12 mouse cellular contexts compared by ENCODE assay signal in genomic region chr9:107312811-107313584, GRCm38 (mm10). TPM values are rescaled to one million over a fixed set of nuclear protein-coding genes. Genes with fewer than 3 reads are reported as not detected.
DNase-seq lines count a peak whose midpoint lies in the region; TF ChIP-seq lines count a peak whose summit lies in the region.
"Had no signal": no experiment of that assay in that cellular context is flagged by ENCODE, and none has a peak within 500 bp of the region (broad histone marks: within the 10 kb centered on the region; RNA-seq: fewer than 3 reads in every experiment).

No protein-coding gene starts in this region.

- no peak overlapping the region for H3K4me3 ChIP-seq in kidney, adult 2 months (ENCODE audit: insufficient read depth, low read depth, low read length)
- H3K4me3 ChIP-seq in macrophage (ENCODE audit: inconsistent target), result no peak overlapping the region

- DNase-seq in kidney, adult 2 months, result no peak
- DNase-seq in kidney, postnatal 10 days, result no peak
- peak; percentile 89 for DNase-seq in c-Kit-positive CD71-positive TER-119-negative erythroid progenitor cells, embryonic 14.5 days (ENCODE audit: low read depth)
- peak; percentile 26 to 61 for DNase-seq in thymus, adult 18-20 months
- no peak for DNase-seq in cerebellum, postnatal 25 days
- DNase-seq in embryo, embryonic 11 days, result no peak
- no peak for DNase-seq in adrenal gland, adult 18-20 months (ENCODE audit: low spot score in 2 of 2)
- DNase-seq: cerebellum, adult 9-10 months; kidney, adult 9 months; lung, postnatal 14 days; right cerebral cortex, postnatal 25 days had no signal

- no peaks in the 10 kb centered on the region for H3K36me3 ChIP-seq in kidney, adult 2 months (ENCODE audit: control insufficient read depth, insufficient read depth, low read length)
- H3K36me3 ChIP-seq in macrophage (ENCODE audit: inconsistent target), result no peaks in the 10 kb centered on the region

- H3K79me2 ChIP-seq in macrophage (ENCODE audit: inconsistent target), result no peaks in the 10 kb centered on the region

- TF ChIP-seq POLR2A in kidney, adult 2 months (IDR thresholded peaks at IDR 0.05; ENCODE audit: low read depth, low read length), result no peak

- no peaks in the 10 kb centered on the region for H3K27me3 ChIP-seq in kidney, adult 2 months (replicated peaks; ENCODE audit: control insufficient read depth, insufficient read depth, low read length)

- H3K4me1 ChIP-seq in kidney, adult 2 months (ENCODE audit: control insufficient read depth, insufficient read depth, low read length), result peaks cover 24% of the 10 kb centered on the region

- H3K27ac ChIP-seq in kidney, adult 2 months (ENCODE audit: insufficient read depth, low read depth, low read length), result peak overlapping the region; percentile 32
- peak overlapping the region; percentile 97 for H3K27ac ChIP-seq in macrophage

- 46% methylated on average over 10 of the region's 10 CpGs for WGBS in kidney, adult 2 months
- 0% methylated on average over 5 of the region's 10 CpGs for whole genome bisulfite sequencing in macrophage (ENCODE audit: missing documents)

- no peak for TF ChIP-seq CTCF in kidney, adult 2 months (conservative IDR thresholded peaks at IDR 0.05; ENCODE audit: insufficient read depth, insufficient read length, low read depth, low read length)

RNA-seq across cellular contexts. Expression of gene Cish, which starts 17.2 kb away (rescaled TPM):
- polyA plus RNA-seq in kidney, adult 2 months (2012; rRNA removed), result 49.7 and 69.1 TPM in 2 replicates
- total RNA-seq in macrophage (2018; cell fraction: chromatin; rRNA removed), result 100 to 1,000 TPM in 1 of 26 experiments, 10 to 100 TPM in 9, 1 to 10 TPM in 16; 1.3 to 159 (median 5.1) TPM
- 10 to 100 TPM in 4 of 26 experiments, 1 to 10 TPM in 18, under 1 TPM in 4; 0.51 to 54.5 (median 2.6) TPM for total RNA-seq in macrophage (2018; cell fraction: cytosol; rRNA removed)
- 100 to 1,000 TPM in 2 of 26 experiments, 10 to 100 TPM in 10, 1 to 10 TPM in 12, under 1 TPM in 2; 0.89 to 189 (median 6.5) TPM for total RNA-seq in macrophage (2018; cell fraction: nucleus; rRNA removed)
- 0.10 to 1.4 TPM (median 0.29 TPM) in 3 replicates for polyA plus RNA-seq in macrophage (2018)
- total RNA-seq in adrenal gland, adult 18-20 months (2021), result 1 to 10 TPM; 7.9 to 9.9 TPM

RNA-seq across cellular contexts. Expression of gene Mapkapk3, which starts 23.3 kb away (rescaled TPM):
- 24.3 and 25.7 TPM in 2 replicates for polyA plus RNA-seq in kidney, adult 2 months (2012; rRNA removed)
- total RNA-seq in macrophage (2018; cell fraction: chromatin; rRNA removed), result 100 to 1,000 TPM in 25 of 26 experiments, 10 to 100 TPM in 1; 97.6 to 393 (median 163) TPM
- 10 to 100 TPM; 38.9 to 83.3 (median 53.5) TPM for total RNA-seq in macrophage (2018; cell fraction: cytosol; rRNA removed)
- 100 to 1,000 TPM in 14 of 26 experiments, 10 to 100 TPM in 12; 53.9 to 268 (median 112) TPM for total RNA-seq in macrophage (2018; cell fraction: nucleus; rRNA removed)
- polyA plus RNA-seq in macrophage (2018), result 25.7 to 58.4 TPM (median 48.9 TPM) in 3 replicates
- total RNA-seq in adrenal gland, adult 18-20 months (2021), result 10 to 100 TPM; 42.8 to 55.6 TPM

RNA-seq across cellular contexts. Expression of gene Hemk1, which starts 25.2 kb away (rescaled TPM):
- 35.0 and 42.1 TPM in 2 replicates for polyA plus RNA-seq in kidney, adult 2 months (2012; rRNA removed)
- total RNA-seq in macrophage (2018; cell fraction: chromatin; rRNA removed), result 10 to 100 TPM in 24 of 26 experiments, 1 to 10 TPM in 2; 6.0 to 65.1 (median 40.9) TPM
- 1 to 10 TPM; 2.9 to 8.1 (median 4.8) TPM for total RNA-seq in macrophage (2018; cell fraction: cytosol; rRNA removed)
- 10 to 100 TPM in 25 of 26 experiments, 1 to 10 TPM in 1; 6.5 to 52.6 (median 27.1) TPM for total RNA-seq in macrophage (2018; cell fraction: nucleus; rRNA removed)
- 2.6 to 5.5 TPM (median 5.2 TPM) in 3 replicates for polyA plus RNA-seq in macrophage (2018)
- total RNA-seq in adrenal gland, adult 18-20 months (2021), result 10 to 100 TPM; 12.9 to 17.4 TPM

RNA-seq across cellular contexts. Expression of gene 6430571L13Rik, which starts 27.4 kb away (rescaled TPM):
- polyA plus RNA-seq in kidney, adult 2 months (2012; rRNA removed), result 6.1 and 7.4 TPM in 2 replicates
- total RNA-seq in macrophage (2018; cell fraction: chromatin; rRNA removed), result under 1 TPM in 2 of 26 experiments, not detected in 24; 0.33 to 0.34 TPM
- under 1 TPM in 5 of 26 experiments, not detected in 21; 0.05 to 0.07 (median 0.05) TPM for total RNA-seq in macrophage (2018; cell fraction: cytosol; rRNA removed)
- under 1 TPM in 1 of 26 experiments, not detected in 25; 0.41 TPM for total RNA-seq in macrophage (2018; cell fraction: nucleus; rRNA removed)
- not detected in 3 replicates for polyA plus RNA-seq in macrophage (2018)
- total RNA-seq in adrenal gland, adult 18-20 months (2021), result 1 to 10 TPM in 1 of 2 experiments, under 1 TPM in 1; 0.30 to 1.3 TPM

Comparison
In these comparisons a context has a peak if more than half of its experiments do, and no peak if none do; other contexts are left out.
1. DNase-seq: peak in c-Kit-positive CD71-positive TER-119-negative erythroid progenitor cells, embryonic 14.5 days (single experiment) and thymus, adult 18-20 months (2 of 2); none in kidney, adult 2 months (single experiment), kidney, postnatal 10 days (single experiment), cerebellum, postnatal 25 days (0 of 2), embryo, embryonic 11 days (single experiment) and adrenal gland, adult 18-20 months (0 of 2).
2. RNA of gene Cish, which starts 17.2 kb away (polyA plus RNA-seq): 49.7 to 69.1 TPM in kidney, adult 2 months; 0.10 to 1.4 TPM in macrophage; every median in the first group is over 10 times any median in the second.